Mouse (Mus musculus): Measurements from ENCODE around the gene Plekhh1. TPM values are rescaled to one million over a fixed set of nuclear protein-coding genes. Genes with fewer than 3 reads are reported as not detected.

Gene Plekhh1
- total and polyA plus RNA-seq, 3 experiments: 0.27 to 1.9 (median 0.69) TPM

DNA sequence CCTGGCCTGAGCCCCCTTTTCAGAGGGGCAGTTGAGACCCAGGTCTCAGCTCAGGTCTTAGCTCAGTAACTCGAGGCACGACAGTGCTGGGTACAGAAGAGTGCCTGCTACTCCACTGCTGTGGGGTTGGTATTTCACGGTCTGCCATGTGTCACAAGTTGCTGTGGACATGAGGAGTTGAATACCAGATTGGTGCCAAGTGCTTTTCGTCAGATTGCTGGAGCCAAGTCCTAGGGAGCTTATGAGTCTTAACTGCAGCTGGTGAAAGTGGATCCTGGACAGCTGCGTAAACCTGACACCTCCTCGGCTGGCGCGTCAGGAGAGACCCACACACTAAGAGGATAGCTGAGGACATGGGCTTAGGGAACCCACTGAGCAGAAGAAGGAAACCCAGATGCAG, 15.7 kb downstream of the Plekhh1 start:
- Histone ChIP-seq H3K27me3 (replicated peaks) (no peaks in the 10 kb centered on the region), H3K36me3 (replicated peaks in 1 of 2; ENCODE audit: control insufficient read depth in 1 of 2, insufficient read depth in 1 of 2, low read length in 1 of 2) (no peaks in the 10 kb centered on the region), H3K4me3 (replicated peaks in 1 of 3; ENCODE audit: low read depth in 2 of 3, low read length in 2 of 3, poor library complexity in 1 of 3) (no peak overlapping the region), H3K4me2 (ENCODE audit: insufficient read depth, low read depth, poor library complexity, severe bottlenecking) (no peak overlapping the region), H3K27ac (ENCODE audit: insufficient read depth, low read depth) (no peak overlapping the region), H3K4me1 (ENCODE audit: control insufficient read depth in 1 of 2, insufficient read depth in 2 of 2) (peaks cover 0 to 4% of the 10 kb centered on the region in 2 experiments; a peak in 1 of 4 replicates), H3K9ac (ENCODE audit: insufficient read depth, low read depth) (no peak overlapping the region), H3K9me3 (replicated peaks; ENCODE audit: low read length) (no peaks in the 10 kb centered on the region), H3K79me2 (replicated peaks; ENCODE audit: control insufficient read depth, extremely low read depth, insufficient read depth, poor library complexity, severe bottlenecking) (no peaks in the 10 kb centered on the region)
- in situ Hi-C loops (cut with MboI; ENCODE audit: low pct_ligation_motif_present, low pct_unique_long_range_greater_than_20kb, low sequenced_read_pairs): no loop called here
- TF ChIP-seq ZC3H11A (IDR thresholded peaks at IDR 0.05; ENCODE audit: low read depth, low read length) (no peak), E2F4 (IDR thresholded peaks at IDR 0.05; ENCODE audit: insufficient replicate concordance, low read depth, low read length) (no peak), MXI1 (IDR thresholded peaks at IDR 0.05; ENCODE audit: low read depth, low read length) (no peak), KAT2A (IDR thresholded peaks at IDR 0.05; ENCODE audit: insufficient replicate concordance, low read length) (no peak), MYC (IDR thresholded peaks at IDR 0.05; ENCODE audit: low read depth, low read length) (no peak)
- dilution Hi-C loops (cut with MboI; ENCODE audit: extremely low pct_ligation_motif_present, extremely low pct_unique_long_range_greater_than_20kb, low sequenced_read_pairs): no loop called here
- DNase-seq (ENCODE audit: extremely low read depth): no peak

DNA sequence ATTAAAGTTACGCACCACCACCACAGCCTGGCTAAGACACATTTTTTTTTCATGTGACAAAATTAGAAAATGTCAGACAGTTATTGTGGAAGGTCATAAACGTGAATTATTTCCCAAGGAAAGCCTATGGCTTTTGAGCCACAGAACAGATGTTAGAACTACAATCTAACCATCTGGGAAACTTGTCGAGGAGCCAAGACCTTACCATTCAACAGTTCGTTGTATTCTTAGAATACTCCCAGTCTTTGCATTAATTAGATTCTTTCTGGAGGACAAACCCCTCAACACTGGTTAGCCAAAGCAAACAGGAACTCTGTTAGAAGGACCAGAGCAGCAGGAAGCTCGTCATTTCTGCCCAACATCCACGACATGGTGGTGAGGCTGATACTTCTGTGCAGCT, 17.2 kb downstream of the Plekhh1 start:
- in situ Hi-C loops (cut with MboI; ENCODE audit: low pct_ligation_motif_present, low pct_unique_long_range_greater_than_20kb, low sequenced_read_pairs): no loop called here
- no peaks in the 10 kb centered on the region for H3K9me3 ChIP-seq (replicated peaks; ENCODE audit: low read length)
- H3K79me2 ChIP-seq (replicated peaks; ENCODE audit: control insufficient read depth, extremely low read depth, insufficient read depth, poor library complexity, severe bottlenecking): no peaks in the 10 kb centered on the region
- H3K4me3 ChIP-seq (replicated peaks in 1 of 3; ENCODE audit: low read depth in 2 of 3, low read length in 2 of 3, poor library complexity in 1 of 3): no peak overlapping the region
- DNase-seq (ENCODE audit: extremely low read depth): no peak
- no peaks in the 10 kb centered on the region for H3K36me3 ChIP-seq (replicated peaks in 1 of 2; ENCODE audit: control insufficient read depth in 1 of 2, insufficient read depth in 1 of 2, low read length in 1 of 2)
- TF ChIP-seq ZMIZ1 (IDR thresholded peaks at IDR 0.05; ENCODE audit: low read depth, low read length) (no peak), MAZ (IDR thresholded peaks at IDR 0.05; ENCODE audit: low read depth, low read length) (no peak), RAD21 (IDR thresholded peaks at IDR 0.05; ENCODE audit: low read depth, low read length) (no peak), CHD2 (IDR thresholded peaks at IDR 0.05; ENCODE audit: low read length) (no peak), GABPA (IDR thresholded peaks at IDR 0.05; ENCODE audit: insufficient replicate concordance, low read depth, low read length) (no peak), USF1 (IDR thresholded peaks at IDR 0.05; ENCODE audit: low read depth, low read length) (no peak), KAT2A (IDR thresholded peaks at IDR 0.05; ENCODE audit: insufficient replicate concordance, low read length) (no peak), BHLHE40 (IDR thresholded peaks at IDR 0.05; ENCODE audit: low read depth, low read length) (no peak), CHD1 (IDR thresholded peaks at IDR 0.05; ENCODE audit: low read depth, low read length) (no peak), MEF2A (IDR thresholded peaks at IDR 0.05; ENCODE audit: borderline replicate concordance, low read depth, low read length) (no peak), SMC3 (IDR thresholded peaks at IDR 0.05; ENCODE audit: low read depth, low read length) (no peak)
- no peaks in the 10 kb centered on the region for H3K27me3 ChIP-seq (replicated peaks)
- H3K4me2 ChIP-seq (ENCODE audit: insufficient read depth, low read depth, poor library complexity, severe bottlenecking): no peak overlapping the region
- no peak overlapping the region for H3K27ac ChIP-seq (ENCODE audit: insufficient read depth, low read depth)
- H3K9ac ChIP-seq (ENCODE audit: insufficient read depth, low read depth): no peak overlapping the region
- H3K4me1 ChIP-seq (ENCODE audit: control insufficient read depth in 1 of 2, insufficient read depth in 2 of 2): peaks cover 10 to 19% of the 10 kb centered on the region in 2 experiments
- dilution Hi-C loops (cut with MboI; ENCODE audit: extremely low pct_ligation_motif_present, extremely low pct_unique_long_range_greater_than_20kb, low sequenced_read_pairs): no loop called here
